ENCODE assay signal across 31 mouse cellular contexts in genomic region chr4:63765050-63765449, GRCm38 (mm10). TPM values are rescaled to one million over a fixed set of nuclear protein-coding genes. Genes with fewer than 3 reads are reported as not detected.
"Had no signal": no experiment of that assay in that cellular context is flagged by ENCODE, and none has a peak within 500 bp of the region (broad histone marks: within the 10 kb centered on the region; RNA-seq: fewer than 3 reads in every experiment).

No protein-coding gene starts in this region.

- H3K36me3 ChIP-seq: heart, embryonic 10.5 days; heart, embryonic 12.5 days; hindbrain, embryonic 10.5 days; hindbrain, embryonic 12.5 days; intestine, embryonic 15.5 days; limb, embryonic 10.5 days; limb, embryonic 12.5 days had no signal

- H3K27ac ChIP-seq: gastrocnemius, adult 2 months; heart, embryonic 10.5 days; hindbrain, embryonic 10.5 days; hindbrain, embryonic 12.5 days; hindbrain, embryonic 14.5 days; intestine, embryonic 15.5 days; left cerebral cortex, adult 2 months; limb, embryonic 10.5 days; limb, embryonic 12.5 days had no signal

- H3K4me2 ChIP-seq: heart, embryonic 12.5 days; hindbrain, embryonic 12.5 days; hindbrain, embryonic 14.5 days; intestine, embryonic 15.5 days; limb, embryonic 12.5 days; liver, embryonic 11.5 days had no signal

- H3K27me3 ChIP-seq: hindbrain, embryonic 12.5 days; intestine, embryonic 15.5 days; limb, embryonic 12.5 days had no signal

- ATAC-seq: hindbrain, embryonic 16.5 days; inflammation-experienced regulatory T-cells, adult 6 months; intestine, embryonic 15.5 days; intestine, postnatal 0 days had no signal

- H3K4me3 ChIP-seq: gastrocnemius, adult 2 months; heart, embryonic 10.5 days; heart, embryonic 12.5 days; hindbrain, embryonic 10.5 days; hindbrain, embryonic 12.5 days; intestine, embryonic 15.5 days; left cerebral cortex, adult 2 months; limb, embryonic 10.5 days; limb, embryonic 12.5 days had no signal

- DNase-seq: gastrocnemius, adult 2 months; gastrocnemius, postnatal 10 days; gastrocnemius, postnatal 25 days; heart, adult 18-20 months; heart, postnatal 10 days; heart, postnatal 4 days; kidney, adult 18-20 months; kidney, adult 8-10 months; kidney, postnatal 14 days; kidney, postnatal 36 days; layer of hippocampus, adult 9-11 months; liver had no signal

- H3K9ac ChIP-seq: heart, embryonic 12.5 days; hindbrain, embryonic 12.5 days; hindbrain, embryonic 14.5 days; intestine, embryonic 15.5 days; limb, embryonic 12.5 days had no signal

- H3K9me3 ChIP-seq: heart, embryonic 10.5 days; hindbrain, embryonic 10.5 days; hindbrain, embryonic 12.5 days; intestine, embryonic 15.5 days; limb, embryonic 10.5 days; limb, embryonic 12.5 days had no signal

- H3K4me1 ChIP-seq: heart, embryonic 10.5 days; heart, embryonic 12.5 days; hindbrain, embryonic 10.5 days; hindbrain, embryonic 12.5 days; intestine, embryonic 15.5 days; limb, embryonic 10.5 days; limb, embryonic 12.5 days had no signal

RNA-seq across cellular contexts. Expression of gene Tnfsf15, which starts 20.1 kb away (rescaled TPM):
- total RNA-seq: heart, adult 18-20 months; heart, adult 8-10 months; heart, postnatal 10 days; heart, postnatal 25 days; layer of hippocampus, adult 18-20 months; layer of hippocampus, adult 8-10 months; layer of hippocampus, postnatal 14 days had no signal
- polyA plus RNA-seq: heart, embryonic 14.5 days; hindbrain, embryonic 10.5 days; hindbrain, embryonic 14.5 days; hindbrain, embryonic 16.5 days; limb, embryonic 10.5 days; limb, embryonic 12.5 days had no signal
